In genomic region chr1:136018390-136019189, GRCm38 (mm10) we compare ENCODE assay signal across 8 mouse cellular contexts. TPM values are rescaled to one million over a fixed set of nuclear protein-coding genes. Genes with fewer than 3 reads are reported as not detected.
DNase-seq lines count a peak whose midpoint lies in the region; ATAC-seq lines count a peak whose summit lies in the region.

No protein-coding gene starts in this region.

- H3K4me2 ChIP-seq in hindbrain, embryonic 16.5 days (ENCODE audit: low read length), result peak overlapping the region; percentile 91
- peak overlapping the region; percentile 91 for H3K4me2 ChIP-seq in liver, embryonic 12.5 days

- H3K4me1 ChIP-seq in hindbrain, embryonic 16.5 days (ENCODE audit: control insufficient read depth, insufficient read depth, low read depth, low read length), result peaks cover 12% of the 10 kb centered on the region
- H3K4me1 ChIP-seq in liver, embryonic 12.5 days, result peaks cover 57% of the 10 kb centered on the region

- H3K36me3 ChIP-seq in hindbrain, embryonic 16.5 days (ENCODE audit: control insufficient read depth, insufficient read depth, low read length), result peaks cover 3% of the 10 kb centered on the region; the same call in 1 of the 2 replicates
- H3K36me3 ChIP-seq in liver, embryonic 12.5 days, result peaks cover 44% of the 10 kb centered on the region

- DNase-seq in heart, adult 18-20 months, result peak; percentile 11 to 20
- no peak for DNase-seq in heart, adult 8-10 months (ENCODE audit: low spot score)
- DNase-seq in adrenal gland, postnatal 25 days, result peak; percentile 16
- peak; percentile 3 to 21 for DNase-seq in natural killer cell, adult 2 months (ENCODE audit: low spot score in 2 of 2)
- DNase-seq in thymus, postnatal 36 days, result peak; percentile 51 to 62

- WGBS in hindbrain, embryonic 16.5 days, result 3% methylated on average over 24 of the region's 24 CpGs
- 11% methylated on average over 24 of the region's 24 CpGs for WGBS in liver, embryonic 12.5 days (ENCODE audit: insufficient replicate concordance)

- H3K27me3 ChIP-seq in hindbrain, embryonic 16.5 days (replicated peaks; ENCODE audit: control insufficient read depth, insufficient read depth, low read length), result no peaks in the 10 kb centered on the region
- H3K27me3 ChIP-seq in liver, embryonic 12.5 days (replicated peaks), result no peaks in the 10 kb centered on the region

- peak overlapping the region; percentile 63 for H3K4me3 ChIP-seq in hindbrain, embryonic 16.5 days (ENCODE audit: low read length)
- peak overlapping the region; percentile 96 for H3K4me3 ChIP-seq in liver, embryonic 12.5 days

- H3K9me3 ChIP-seq in hindbrain, embryonic 16.5 days (ENCODE audit: control insufficient read depth, low read length), result no peaks in the 10 kb centered on the region
- H3K9me3 ChIP-seq in liver, embryonic 12.5 days (replicated peaks), result no peaks in the 10 kb centered on the region

- peak; percentile 42 for ATAC-seq in erythroblast, adult 5-6 weeks (replicated peaks; ENCODE audit: low FRiP score, poor library complexity, severe bottlenecking)
- peak; percentile 22 for ATAC-seq in hindbrain, embryonic 16.5 days
- peak; percentile 36 for ATAC-seq in liver, embryonic 12.5 days

- peak overlapping the region; percentile 58 for H3K27ac ChIP-seq in hindbrain, embryonic 16.5 days (ENCODE audit: low read depth, low read length)
- peak overlapping the region; percentile 91 for H3K27ac ChIP-seq in liver, embryonic 12.5 days

- peak overlapping the region; percentile 86 for H3K9ac ChIP-seq in hindbrain, embryonic 16.5 days (ENCODE audit: low read depth, low read length)
- H3K9ac ChIP-seq in liver, embryonic 12.5 days, result peak overlapping the region; percentile 94

RNA-seq across cellular contexts. Expression of gene Tmem9, which starts 10.6 kb away (rescaled TPM):
- total RNA-seq in heart, adult 18-20 months (2021), result 10 to 100 TPM; 13.9 to 14.0 TPM
- 10 to 100 TPM; 12.6 to 21.0 (median 17.3) TPM for total RNA-seq in heart, adult 8-10 months (2022)
- 33.5 and 41.0 TPM in 2 replicates for total RNA-seq in adrenal gland, postnatal 25 days (2021)
- total RNA-seq in erythroblast, adult 5-6 weeks (2015; ENCODE audit: low replicate concordance), result 17.9 and 24.5 TPM in 2 replicates
- total RNA-seq in erythroblast, adult 5-6 weeks (2017; ENCODE audit: low replicate concordance), result 16.9 and 22.3 TPM in 2 replicates
- polyA plus RNA-seq in hindbrain, embryonic 16.5 days (2015; fragmentation: Nextera tagmentation; extraction: Ambion mirVana), result 188 and 207 TPM in 2 replicates
- polyA plus RNA-seq in liver, embryonic 12.5 days (2016; fragmentation: Nextera tagmentation; extraction: Ambion mirVana), result 95.0 and 103 TPM in 2 replicates

RNA-seq across cellular contexts. Expression of gene Igfn1, which starts 12.4 kb away (rescaled TPM):
- total RNA-seq in heart, adult 18-20 months (2021), result under 1 TPM in 1 of 2 experiments, not detected in 1; 0.08 TPM
- under 1 TPM; 0.05 to 0.16 (median 0.10) TPM for total RNA-seq in heart, adult 8-10 months (2022)
- 0.18 TPM in 1 of 2 replicates, not detected in the other for total RNA-seq in adrenal gland, postnatal 25 days (2021)
- not detected in 2 replicates for total RNA-seq in erythroblast, adult 5-6 weeks (2015; ENCODE audit: low replicate concordance)
- total RNA-seq in erythroblast, adult 5-6 weeks (2017; ENCODE audit: low replicate concordance), result not detected in 2 replicates
- 0.05 TPM in 1 of 2 replicates, not detected in the other for polyA plus RNA-seq in hindbrain, embryonic 16.5 days (2015; fragmentation: Nextera tagmentation; extraction: Ambion mirVana)
- not detected in 2 replicates for polyA plus RNA-seq in liver, embryonic 12.5 days (2016; fragmentation: Nextera tagmentation; extraction: Ambion mirVana)

RNA-seq across cellular contexts. Expression of gene Ascl5, which starts 32.0 kb away (rescaled TPM):
- total RNA-seq in heart, adult 18-20 months (2021), result not detected
- not detected for total RNA-seq in heart, adult 8-10 months (2022)
- not detected in 2 replicates for total RNA-seq in adrenal gland, postnatal 25 days (2021)
- not detected in 2 replicates for total RNA-seq in erythroblast, adult 5-6 weeks (2015; ENCODE audit: low replicate concordance)
- total RNA-seq in erythroblast, adult 5-6 weeks (2017; ENCODE audit: low replicate concordance), result not detected in 2 replicates
- polyA plus RNA-seq in hindbrain, embryonic 16.5 days (2015; fragmentation: Nextera tagmentation; extraction: Ambion mirVana), result not detected in 2 replicates
- polyA plus RNA-seq in liver, embryonic 12.5 days (2016; fragmentation: Nextera tagmentation; extraction: Ambion mirVana), result not detected in 2 replicates

RNA-seq across cellular contexts. Expression of gene Cacna1s, which starts 34.0 kb away (rescaled TPM):
- total RNA-seq in heart, adult 18-20 months (2021), result 10 to 100 TPM; 16.4 to 18.1 TPM
- 10 to 100 TPM; 15.3 to 19.4 (median 18.4) TPM for total RNA-seq in heart, adult 8-10 months (2022)
- 0.21 and 0.52 TPM in 2 replicates for total RNA-seq in adrenal gland, postnatal 25 days (2021)
- not detected in 2 replicates for total RNA-seq in erythroblast, adult 5-6 weeks (2015; ENCODE audit: low replicate concordance)
- total RNA-seq in erythroblast, adult 5-6 weeks (2017; ENCODE audit: low replicate concordance), result not detected in 2 replicates
- 0.45 and 0.66 TPM in 2 replicates for polyA plus RNA-seq in hindbrain, embryonic 16.5 days (2015; fragmentation: Nextera tagmentation; extraction: Ambion mirVana)
- polyA plus RNA-seq in liver, embryonic 12.5 days (2016; fragmentation: Nextera tagmentation; extraction: Ambion mirVana), result 0.08 and 0.20 TPM in 2 replicates
